Mouse (Mus musculus) testis, adult 2 months (tissue): Measurements from ENCODE around the gene Thpo. TPM values are rescaled to one million over a fixed set of nuclear protein-coding genes. Genes with fewer than 3 reads are reported as not detected.
A peak's percentile ranks its signal among the peaks of the same experiment; 100 is the strongest.

ENCODE experiments used
- H3K27ac ChIP-seq: fragments of 200-500 bp; 2 replicates; pipeline ENCODE4 v1.5.1; 2012; ENCODE audit warnings: low read depth, low read length; ENCODE audit not compliant: control insufficient read depth, insufficient read depth
- H3K27me3 ChIP-seq: fragments of 200-500 bp; 2 replicates; pipeline ENCODE4 v1.6.1; 2012; ENCODE audit warnings: mild to moderate bottlenecking, low read length, moderate library complexity; ENCODE audit not compliant: control insufficient read depth, insufficient read depth
- H3K36me3 ChIP-seq: fragments of 200-500 bp; 2 replicates; pipeline ENCODE4 v1.6.1; 2012; ENCODE audit warnings: mild to moderate bottlenecking, low read length; ENCODE audit not compliant: control insufficient read depth, insufficient read depth
- H3K4me1 ChIP-seq: fragments of 200-500 bp; 2 replicates; pipeline ENCODE4 v1.6.1; 2012; ENCODE audit warnings: low read length; ENCODE audit not compliant: control insufficient read depth, insufficient read depth
- H3K4me3 ChIP-seq: fragments of 200-500 bp; 2 replicates; pipeline ENCODE4 v1.5.1; 2012; ENCODE audit warnings: low read depth, mild to moderate bottlenecking, low read length, moderate library complexity, mixed read lengths; ENCODE audit not compliant: control insufficient read depth
- CTCF ChIP-seq: fragments of 200-500 bp; IDR thresholded peaks from 2 replicates; pipeline ENCODE4 v1.5.1; 2012; ENCODE audit warnings: low read depth, mild to moderate bottlenecking, inconsistent platforms, low read length, moderate library complexity; ENCODE audit not compliant: control insufficient read depth, insufficient read depth, insufficient replicate concordance
- POLR2A ChIP-seq: fragments of 200-500 bp; IDR thresholded peaks from 2 replicates; pipeline ENCODE4 v1.6.1; 2012; ENCODE audit warnings: low read depth, mild to moderate bottlenecking, inconsistent platforms, low read length, moderate library complexity; ENCODE audit not compliant: control insufficient read depth
- polyA plus RNA-seq: library from polyadenylated mRNA; depleted of rRNA; stranded (reverse); fragments of >200 nt; gene quantifications from 2 replicates; pipeline ENCODE4 v1.2.3, GENCODE M21; 2012; rRNA removed

Gene Thpo
- 0.22 and 0.53 TPM in 2 replicates for polyA plus RNA-seq

DNA sequence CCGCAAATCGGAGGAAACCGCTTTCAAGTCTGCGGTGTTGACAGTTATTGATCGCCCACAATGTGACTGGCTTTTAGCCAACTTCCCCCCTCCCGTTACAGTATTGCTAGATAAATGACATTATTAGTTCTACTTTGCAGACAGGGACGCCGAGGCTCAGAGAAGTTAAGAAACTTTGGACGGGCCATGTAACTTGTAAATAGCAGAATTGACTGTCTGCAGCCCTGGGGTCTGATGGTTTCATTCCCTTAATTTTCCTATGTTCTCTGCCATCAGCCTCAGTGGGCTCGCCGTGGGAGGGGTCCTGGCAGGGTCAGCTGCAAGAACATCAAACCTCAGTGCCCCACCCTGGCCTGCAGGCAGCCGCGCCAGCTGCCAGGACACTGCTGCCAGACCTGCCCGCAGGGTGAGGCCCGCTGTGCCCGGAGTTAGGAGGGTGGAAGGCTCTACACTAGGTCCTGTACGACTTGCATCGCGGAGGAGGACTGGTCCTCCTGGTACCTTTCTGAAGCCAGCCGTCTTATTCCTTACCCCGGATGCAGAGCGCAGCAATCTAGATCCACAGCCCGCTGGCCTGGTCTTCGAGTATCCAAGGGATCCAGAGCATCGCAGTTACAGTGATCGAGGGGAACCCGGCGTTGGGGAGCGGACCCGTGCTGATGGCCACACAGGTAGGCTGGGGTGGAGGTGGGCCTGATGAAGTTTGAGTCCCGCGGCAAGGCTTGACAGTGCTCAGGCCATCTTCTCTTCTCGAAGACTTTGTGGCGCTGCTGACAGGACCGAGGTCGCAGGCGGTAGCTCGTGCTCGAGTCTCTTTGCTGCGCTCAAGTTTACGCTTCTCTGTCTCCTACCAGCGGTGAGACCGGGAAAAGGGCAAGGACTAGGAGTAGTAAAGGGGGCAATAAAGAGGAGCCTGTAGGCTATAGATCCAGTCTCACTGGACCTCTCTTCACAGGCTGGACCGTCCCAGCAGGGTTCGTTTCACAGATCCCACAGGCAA is at the start of gene Thpo:
Thpo (minus strand) TSS at position 781 of the 1,000 bp plus-strand sequence.
- no peaks in the 10 kb centered on the region for H3K36me3 ChIP-seq
- no peak within 1 kb of the TSS for H3K27ac ChIP-seq
- no peak for TF ChIP-seq POLR2A
- TF ChIP-seq CTCF = no peak
- H3K27me3 ChIP-seq = no peaks in the 10 kb centered on the region; the same call in 1 of the 2 replicates
- H3K4me3 ChIP-seq = peak within 1 kb of the TSS; percentile 26
- peaks cover 5% of the 10 kb centered on the region; the same call in 1 of the 2 replicates for H3K4me1 ChIP-seq

DNA sequence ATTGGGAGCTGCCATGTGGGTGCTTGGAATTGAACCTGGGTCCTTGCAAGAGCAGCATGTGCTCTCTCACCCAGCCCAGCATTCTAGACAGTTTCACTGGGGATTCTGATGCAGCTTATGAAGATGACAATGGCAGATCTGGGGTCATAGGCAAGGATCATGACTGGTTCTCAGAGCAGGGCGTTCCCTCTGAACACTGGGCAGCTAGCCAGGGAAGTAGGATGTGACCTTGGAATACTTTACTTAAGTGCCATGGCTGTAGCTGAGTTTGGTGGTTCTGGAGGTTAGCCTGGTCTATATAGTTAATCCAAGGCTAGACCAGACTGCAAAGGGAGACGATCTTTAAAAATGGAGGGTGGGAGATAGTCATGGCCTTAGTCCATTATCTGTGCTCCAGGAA is 49.6 kb upstream of the Thpo start:
- no peak overlapping the region for H3K4me3 ChIP-seq
- H3K36me3 ChIP-seq = no peaks in the 10 kb centered on the region
- TF ChIP-seq POLR2A (no peak), CTCF (no peak)
- H3K27ac ChIP-seq = no peak overlapping the region
- H3K27me3 ChIP-seq = no peaks in the 10 kb centered on the region
- H3K4me1 ChIP-seq = peaks cover 3% of the 10 kb centered on the region; the same call in 1 of the 2 replicates

DNA sequence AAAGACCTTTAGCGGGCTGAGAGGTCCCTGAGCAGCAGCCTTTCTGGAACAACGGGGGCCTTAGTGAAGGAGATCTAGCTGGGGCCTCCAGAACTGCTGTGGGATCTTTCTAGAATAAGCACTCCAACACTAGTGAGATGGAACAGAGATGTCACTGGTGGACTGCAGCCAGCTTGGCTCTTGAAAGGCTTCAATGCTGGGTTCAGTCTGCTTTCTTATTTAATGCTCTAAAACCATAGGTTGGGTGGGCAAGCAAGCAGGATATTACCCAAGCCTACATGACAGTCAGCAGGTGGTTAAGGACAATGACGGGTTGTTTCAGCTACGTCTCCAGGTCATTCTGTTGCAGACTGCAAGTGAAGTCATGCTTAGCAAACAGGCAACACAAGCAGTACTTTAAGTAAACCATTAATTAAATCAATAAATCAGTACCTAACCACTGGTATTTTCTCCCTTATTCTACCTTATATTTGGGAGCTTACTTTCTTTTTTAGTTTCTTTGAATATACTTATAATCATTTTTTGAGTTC is 46.9 kb upstream of the Thpo start:
- Histone ChIP-seq H3K4me3 (no peak overlapping the region), H3K27ac (no peak overlapping the region), H3K36me3 (no peaks in the 10 kb centered on the region), H3K27me3 (no peaks in the 10 kb centered on the region), H3K4me1 (peaks cover 3% of the 10 kb centered on the region; the same call in 1 of the 2 replicates)
- TF ChIP-seq POLR2A = no peak
- no peak for TF ChIP-seq CTCF

DNA sequence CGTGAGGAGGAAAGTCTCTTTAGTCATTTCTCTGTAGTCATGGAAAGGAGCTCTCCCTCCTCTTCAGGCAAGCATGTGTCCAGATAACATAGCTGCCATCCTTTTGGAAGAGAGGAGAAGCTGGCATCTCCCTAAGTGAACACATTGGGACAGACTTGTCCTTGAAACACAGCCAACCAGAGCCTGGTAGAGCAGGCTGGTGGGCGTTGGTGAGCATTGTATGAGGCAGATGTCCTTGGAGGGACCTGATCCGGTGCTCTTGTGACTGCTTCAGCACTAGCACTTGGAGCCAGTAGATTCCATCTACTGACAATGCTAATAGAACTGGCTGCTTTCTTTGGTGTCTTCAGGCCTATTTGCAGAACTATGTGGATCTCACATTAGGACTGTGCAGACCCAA is 45.5 kb upstream of the Thpo start:
- no peak overlapping the region for H3K4me3 ChIP-seq
- H3K27me3 ChIP-seq = no peaks in the 10 kb centered on the region
- H3K27ac ChIP-seq = no peak overlapping the region
- peaks cover 3% of the 10 kb centered on the region; the same call in 1 of the 2 replicates for H3K4me1 ChIP-seq
- no peaks in the 10 kb centered on the region for H3K36me3 ChIP-seq
- TF ChIP-seq CTCF (no peak), POLR2A (no peak)

DNA sequence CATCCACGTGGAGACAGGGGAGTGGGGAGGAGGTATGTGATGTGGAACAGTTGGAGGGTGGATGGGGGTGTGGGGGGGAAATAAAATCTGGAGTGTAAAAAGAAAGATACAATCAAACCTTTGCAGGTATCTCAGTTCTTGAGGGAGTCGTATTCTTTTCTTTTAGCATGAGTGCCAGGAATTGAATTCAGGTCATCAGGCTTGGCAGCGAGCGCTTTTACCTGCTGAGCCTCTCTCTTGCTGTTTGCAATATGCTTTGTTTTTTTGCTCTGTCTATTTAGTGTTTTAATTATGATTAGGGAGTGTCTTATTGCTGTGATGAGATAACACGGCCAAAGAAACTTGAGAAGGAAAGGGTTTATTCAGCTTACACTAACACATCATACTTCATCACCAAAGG is 40.7 kb upstream of the Thpo start:
- TF ChIP-seq CTCF (no peak), POLR2A (no peak)
- H3K36me3 ChIP-seq = no peaks in the 10 kb centered on the region
- H3K4me3 ChIP-seq = no peak overlapping the region
- H3K4me1 ChIP-seq = no peaks in the 10 kb centered on the region
- H3K27ac ChIP-seq = no peak overlapping the region
- no peaks in the 10 kb centered on the region for H3K27me3 ChIP-seq

DNA sequence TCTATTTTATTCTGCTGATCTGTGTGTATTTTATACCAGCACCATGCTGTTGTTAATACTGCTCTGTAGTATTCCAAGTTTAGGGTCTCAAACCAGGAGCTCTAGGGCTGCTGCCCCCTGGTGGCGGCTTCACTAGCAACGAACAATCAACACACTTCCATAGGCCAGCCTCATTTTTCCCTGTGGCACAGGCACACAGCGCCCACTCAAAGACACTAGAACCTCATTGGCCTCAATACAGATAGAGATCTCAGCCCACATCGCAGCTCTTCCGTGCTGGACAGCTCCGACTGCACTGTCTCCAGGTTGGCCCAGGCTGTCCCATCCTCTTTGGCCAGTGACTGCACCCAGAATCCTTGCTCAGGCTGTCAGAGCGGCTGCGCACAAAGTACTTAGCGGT is 30.9 kb upstream of the Thpo start:
- H3K4me3 ChIP-seq = no peak overlapping the region
- H3K27ac ChIP-seq = no peak overlapping the region
- H3K4me1 ChIP-seq = no peaks in the 10 kb centered on the region; the same call in 1 of the 2 replicates
- TF ChIP-seq POLR2A = no peak
- peak; percentile 59; the same call in 1 of the 2 replicates for TF ChIP-seq CTCF
- H3K27me3 ChIP-seq = no peaks in the 10 kb centered on the region
- no peaks in the 10 kb centered on the region for H3K36me3 ChIP-seq

DNA sequence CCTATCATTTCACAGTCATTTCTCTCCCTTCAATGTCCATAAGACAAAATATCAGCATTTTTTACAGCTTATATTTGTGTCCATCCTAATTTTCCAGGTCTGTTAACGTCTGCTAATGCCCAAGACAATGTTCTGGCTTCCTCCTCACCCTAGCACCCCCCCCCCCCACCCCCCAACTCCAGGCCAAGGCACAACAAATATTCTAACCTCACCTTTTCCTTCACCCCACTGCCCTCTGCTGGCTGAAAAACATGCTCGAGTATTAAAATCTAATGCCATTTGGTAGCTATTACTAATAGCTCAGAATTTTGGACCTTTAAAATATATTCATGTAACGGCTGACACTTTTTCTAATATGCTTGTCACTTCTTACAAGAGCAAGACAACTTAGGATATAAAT is 27.4 kb upstream of the Thpo start:
- TF ChIP-seq CTCF (no peak), POLR2A (no peak)
- no peak overlapping the region for H3K4me3 ChIP-seq
- no peaks in the 10 kb centered on the region; the same call in 1 of the 2 replicates for H3K4me1 ChIP-seq
- no peak overlapping the region for H3K27ac ChIP-seq
- H3K27me3 ChIP-seq = no peaks in the 10 kb centered on the region
- no peaks in the 10 kb centered on the region for H3K36me3 ChIP-seq
